Mouse (Mus musculus) embryonic facial prominence, embryonic 11.5 days (tissue): Measurements from ENCODE around the gene Gm29609. TPM values are rescaled to one million over a fixed set of nuclear protein-coding genes. Genes with fewer than 3 reads are reported as not detected.

Experiments used
- ATAC-seq: fragments of 200-750 bp; cut with Nextera tagmentation; replicated peaks from 2 replicates; pipeline ENCODE4 v1.8.0; 2017; ENCODE audit warnings: low read depth; ENCODE audit not compliant: insufficient number of reproducible peaks, low FRiP score, low TSS enrichment
- DNase-seq: peaks from one replicate; pipeline ENCODE4 v3.0.0-alpha.2; 2015; ENCODE audit warnings: low spot score
- H3K27ac ChIP-seq: fragments of 300-500 bp; sonication (generic); replicated peaks from 2 replicates; pipeline ENCODE4 v1.5.1; 2014; ENCODE audit warnings: mild to moderate bottlenecking, low read depth, low read length, control low read depth
- H3K27me3 ChIP-seq: fragments of 300-500 bp; sonication (generic); 2 replicates; pipeline ENCODE4 v1.6.1; 2014; ENCODE audit warnings: mild to moderate bottlenecking, low read length, moderate library complexity, mixed read lengths; ENCODE audit not compliant: control insufficient read depth, insufficient read depth
- H3K36me3 ChIP-seq: fragments of 300-500 bp; sonication (generic); replicated peaks from 2 replicates; pipeline ENCODE4 v1.6.1; 2014; ENCODE audit warnings: low read depth, mild to moderate bottlenecking, low read length, moderate library complexity, mixed read lengths; ENCODE audit not compliant: control insufficient read depth, insufficient read depth
- H3K4me1 ChIP-seq: fragments of 300-500 bp; sonication (generic); 2 replicates; pipeline ENCODE4 v1.6.1; 2014; ENCODE audit warnings: low read length, mixed read lengths; ENCODE audit not compliant: control insufficient read depth, insufficient read depth
- H3K4me2 ChIP-seq: fragments of 300-500 bp; sonication (generic); 2 replicates; pipeline ENCODE4 v1.6.1; 2014; ENCODE audit warnings: low read depth, mild to moderate bottlenecking, control low read depth, low read length, moderate library complexity
- H3K4me3 ChIP-seq: fragments of 300-500 bp; sonication (generic); 2 replicates; pipeline ENCODE4 v1.5.1; 2014; ENCODE audit warnings: low read depth, low read length, control low read depth
- H3K9ac ChIP-seq: fragments of 300-500 bp; sonication (generic); replicated peaks from 2 replicates; pipeline ENCODE4 v1.6.1; 2014; ENCODE audit warnings: mild to moderate bottlenecking, control low read depth, low read length
- H3K9me3 ChIP-seq: fragments of 300-500 bp; sonication (generic); replicated peaks from 2 replicates; pipeline ENCODE4 v1.6.1; 2016; ENCODE audit warnings: mild to moderate bottlenecking, low read length, inconsistent platforms, mixed read lengths; ENCODE audit not compliant: control insufficient read depth
- WGBS: fragments of 180-500 bp; shearing (Covaris S2); extraction: QIAGEN DNeasy Blood & Tissue Kit; methylation state at CpG from one replicate; pipeline ENCODE4 v1.1.7; 2014; 5-methylcytosine and 5-hydroxymethylcytosine counted together
- polyA plus RNA-seq: library from polyadenylated mRNA; unstranded; fragments of >200 nt; fragmentation: Nextera tagmentation; extraction: Ambion mirVana; gene quantifications from 2 replicates; pipeline ENCODE4 v1.2.1, GENCODE M21; 2014

The Gm29609 gene
- polyA plus RNA-seq, 1 experiment from 2014 or later, result 1.3 TPM

DNA sequence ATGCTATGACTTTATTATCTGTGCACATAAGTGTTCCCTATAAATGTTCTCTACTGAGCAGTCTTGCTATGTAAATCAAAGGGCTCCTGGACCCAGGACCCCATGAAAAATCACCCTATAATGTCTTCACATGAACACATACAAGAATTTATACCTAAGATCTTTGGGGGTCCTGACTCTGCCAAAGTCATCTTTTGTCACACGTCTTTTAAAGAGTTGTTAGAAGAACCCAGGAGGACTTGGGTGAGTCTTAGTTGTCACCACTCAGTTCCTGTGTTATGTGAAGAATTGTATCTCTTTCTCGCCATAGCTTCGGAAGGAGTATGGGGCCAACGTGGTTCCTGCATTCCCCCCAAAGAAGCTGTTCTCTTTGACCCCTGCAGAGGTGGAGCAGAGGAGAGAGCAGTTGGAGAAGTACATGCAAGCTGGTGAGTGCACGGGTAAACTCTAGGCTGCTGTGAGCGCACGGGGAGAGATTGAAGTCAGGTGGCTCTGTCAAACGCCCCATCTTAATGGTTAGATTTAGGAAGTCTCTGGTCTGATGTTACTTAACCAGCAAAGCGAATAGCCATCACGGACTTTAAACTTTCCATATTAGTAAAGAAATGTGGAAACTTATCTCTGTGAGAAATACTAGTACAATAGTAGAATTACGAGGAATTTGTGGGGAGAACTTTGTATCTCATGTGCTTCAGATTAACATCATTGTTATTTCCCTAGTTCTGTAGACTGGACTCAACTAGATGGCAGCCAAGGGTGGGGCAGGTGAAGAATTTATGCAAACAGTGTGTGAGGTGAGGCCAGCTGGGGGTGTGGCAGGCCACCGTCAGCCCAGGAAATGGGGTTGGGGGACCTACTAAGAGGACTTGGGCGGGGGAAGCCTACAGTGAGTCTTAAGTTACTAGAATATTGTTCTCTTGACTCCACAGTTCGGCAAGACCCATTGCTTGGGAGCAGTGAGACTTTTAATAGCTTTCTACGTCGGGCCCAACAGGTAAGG lies 15.1 kb upstream of the Gm29609 start:
- Histone ChIP-seq H3K36me3 (peaks cover 20% of the 10 kb centered on the region), H3K27ac (no peak overlapping the region), H3K9me3 (no peaks in the 10 kb centered on the region), H3K4me1 (0 out of 2 replicates have a peak, but pooled peaks cover 2% of the 10 kb centered on the region), H3K9ac (no peak overlapping the region), H3K4me3 (no peak overlapping the region), H3K27me3 (no peaks in the 10 kb centered on the region), H3K4me2 (no peak overlapping the region)
- ATAC-seq (no peak), DNase-seq (no peak)
- 91% methylated on average over 16 of the region's 16 CpGs for WGBS

- ATAC-seq, result peak; percentile 3; the same call in 1 of the 2 replicates
- peaks cover 18% of the 10 kb centered on the region for H3K36me3 ChIP-seq
- no peak overlapping the region; the same call in 1 of the 2 replicates for H3K27ac ChIP-seq
- peak overlapping the region; percentile 86 for H3K9ac ChIP-seq
- 0 out of 2 replicates have a peak, but pooled peaks cover 2% of the 10 kb centered on the region for H3K4me1 ChIP-seq
- peak; percentile 13 for DNase-seq
- H3K4me2 ChIP-seq, result peak overlapping the region; percentile 70
- 11% methylated on average over 25 of the region's 25 CpGs for WGBS
- H3K9me3 ChIP-seq, result no peaks in the 10 kb centered on the region
- peak overlapping the region; percentile 75 for H3K4me3 ChIP-seq
- H3K27me3 ChIP-seq, result no peaks in the 10 kb centered on the region
Observed at GRCm38 (mm10) chr5:31193631-31194281, 14.0 kb upstream of the Gm29609 start.

- ATAC-seq (peak; percentile 96), DNase-seq (peak; percentile 99)
- H3K9me3 ChIP-seq, result no peaks in the 10 kb centered on the region
- H3K36me3 ChIP-seq, result peaks cover 18% of the 10 kb centered on the region
- H3K4me1 ChIP-seq, result 0 out of 2 replicates have a peak, but pooled peaks cover 2% of the 10 kb centered on the region
- peak within 1 kb of the TSS; percentile 75 for H3K4me3 ChIP-seq
- H3K9ac ChIP-seq, result peak within 1 kb of the TSS; percentile 86
- H3K27me3 ChIP-seq, result no peaks in the 10 kb centered on the region
- H3K27ac ChIP-seq, result peak within 1 kb of the TSS; percentile 31
- peak within 1 kb of the TSS; percentile 70 for H3K4me2 ChIP-seq
- under 1% methylated on average over 48 of the region's 48 CpGs for whole genome bisulfite sequencing
Observed at GRCm38 (mm10) chr5:31192939-31193630, 13.4 kb upstream of the Gm29609 start, which contains the start of the genes Snx17 and Eif2b4. Gene Snx17, plus strand, starts transcription at chr5:31193227. Gene Eif2b4, minus strand, starts transcription at chr5:31193430.

DNA sequence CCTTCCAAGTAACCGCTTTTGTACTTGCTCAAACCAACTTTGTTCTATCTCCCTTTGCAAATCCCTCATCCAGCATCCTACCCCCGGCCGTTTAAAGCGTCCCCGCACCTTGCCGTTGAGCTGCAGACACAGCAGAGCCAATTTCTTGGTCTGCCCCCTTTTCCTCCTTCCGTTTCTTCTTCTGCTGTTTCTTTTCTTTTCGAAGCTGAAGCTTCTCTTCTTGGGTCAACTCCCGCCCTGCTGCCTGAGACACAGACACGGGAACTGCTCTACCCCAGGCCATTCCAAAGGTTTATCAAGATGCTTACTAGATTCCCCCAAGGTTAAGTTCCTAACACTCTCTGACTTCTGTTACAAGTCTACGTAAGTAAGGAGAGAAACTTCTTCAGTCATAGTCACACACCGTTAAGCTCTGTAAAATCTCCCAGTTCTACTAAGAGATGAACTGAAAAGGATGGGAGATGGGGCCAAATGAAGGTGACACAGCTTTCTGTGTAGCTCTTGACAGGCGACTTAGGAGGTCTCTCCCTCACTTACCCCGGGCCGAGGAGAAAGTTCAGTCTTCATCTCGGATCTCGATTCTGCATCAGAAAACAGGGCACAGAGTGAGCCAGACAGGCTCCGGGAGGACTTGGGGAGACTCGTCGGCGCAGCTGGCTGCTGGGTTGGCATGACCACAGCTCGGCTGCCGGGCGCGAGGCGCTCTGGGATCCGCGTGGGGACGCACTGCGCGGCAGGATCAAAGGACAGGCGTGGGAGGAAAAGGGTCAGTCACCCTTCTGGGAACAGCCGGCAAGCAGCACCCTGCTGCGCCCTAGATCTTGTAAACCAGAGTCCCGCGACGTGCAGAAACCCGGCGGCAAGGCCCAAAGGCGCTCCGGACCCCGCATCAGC lies 12.6 kb upstream of the Gm29609 start:
- Histone ChIP-seq H3K4me3 (peak overlapping the region; percentile 75), H3K4me1 (0 out of 2 replicates have a peak, but pooled peaks cover 2% of the 10 kb centered on the region), H3K27me3 (no peaks in the 10 kb centered on the region), H3K4me2 (peak overlapping the region; percentile 70), H3K36me3 (peaks cover 13% of the 10 kb centered on the region), H3K9ac (peak overlapping the region; percentile 80), H3K9me3 (no peaks in the 10 kb centered on the region), H3K27ac (peak overlapping the region; percentile 31)
- 14% methylated on average over 42 of the region's 42 CpGs for WGBS
- ATAC-seq (peak; percentile 51), DNase-seq (peak; percentile 62)

DNA sequence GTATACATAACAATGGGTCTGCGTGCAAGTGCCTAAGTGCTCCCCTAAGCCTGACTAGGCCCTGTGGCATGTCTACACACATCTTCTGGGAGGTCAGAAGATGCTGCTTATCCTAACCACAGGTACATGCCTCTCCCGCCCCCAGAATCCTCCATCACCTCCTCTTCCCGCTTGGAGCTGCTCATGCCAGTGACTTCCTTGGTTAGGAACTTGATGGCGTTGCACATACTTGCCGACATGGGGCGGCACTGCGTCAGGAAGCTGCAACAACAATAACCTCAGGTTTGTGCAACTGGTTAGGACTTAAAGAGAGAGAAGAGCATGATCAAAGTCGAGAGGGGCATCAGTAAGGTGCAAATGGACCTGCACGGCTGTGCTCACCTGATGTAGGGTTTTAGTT lies 10.5 kb upstream of the Gm29609 start:
- no peak for ATAC-seq
- peaks cover 4% of the 10 kb centered on the region for H3K36me3 ChIP-seq

DNA sequence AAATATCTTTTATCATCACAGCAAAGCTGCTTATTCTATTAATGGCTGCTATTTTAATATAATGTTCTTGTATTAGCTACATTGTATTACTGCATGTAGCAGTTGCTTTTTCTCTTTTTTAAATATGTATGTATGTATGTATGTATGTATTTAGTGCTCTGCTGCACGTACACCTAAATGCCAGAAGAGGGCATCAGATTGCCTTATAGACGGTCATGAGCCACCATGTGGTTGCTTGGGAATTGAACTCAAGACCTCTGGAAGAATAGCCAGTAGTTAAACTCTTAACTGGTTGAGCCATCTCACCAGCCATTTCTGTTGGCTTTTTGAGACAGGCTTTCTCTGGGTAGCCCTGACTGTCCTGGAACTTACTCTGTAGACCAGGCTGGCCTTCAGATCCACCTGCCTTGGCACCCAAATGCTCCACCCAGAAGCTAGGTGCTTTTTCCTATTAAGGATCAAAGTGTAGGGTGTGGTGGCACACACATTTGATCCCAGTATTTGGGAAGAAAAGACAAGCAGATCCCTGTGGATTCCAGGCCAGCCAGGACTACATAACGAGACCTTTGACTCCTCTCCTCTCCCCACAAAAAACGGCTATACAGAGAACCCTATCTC lies 8.6 kb upstream of the Gm29609 start:
- H3K9ac ChIP-seq, result no peak overlapping the region
- no peak overlapping the region for H3K4me2 ChIP-seq
- peak; percentile 33 for DNase-seq
- no peak overlapping the region for H3K27ac ChIP-seq
- peaks cover 4% of the 10 kb centered on the region for H3K36me3 ChIP-seq
- H3K27me3 ChIP-seq, result no peaks in the 10 kb centered on the region
- no peak for ATAC-seq
- no peaks in the 10 kb centered on the region for H3K9me3 ChIP-seq
- WGBS, result 74% methylated on average over 4 of the region's 4 CpGs
- 0 out of 2 replicates have a peak, but pooled peaks cover 2% of the 10 kb centered on the region for H3K4me1 ChIP-seq
- no peak overlapping the region for H3K4me3 ChIP-seq

More for the DNA sequence above, 10.5 kb upstream of the Gm29609 start:
- DNase-seq, result no peak
- H3K4me1 ChIP-seq, result 0 out of 2 replicates have a peak, but pooled peaks cover 2% of the 10 kb centered on the region
- no peaks in the 10 kb centered on the region for H3K27me3 ChIP-seq
- H3K4me2 ChIP-seq, result no peak overlapping the region
- no peaks in the 10 kb centered on the region for H3K9me3 ChIP-seq
- H3K4me3 ChIP-seq, result no peak overlapping the region
- no peak overlapping the region for H3K27ac ChIP-seq
- H3K9ac ChIP-seq, result no peak overlapping the region
- 92% methylated on average over 9 of the region's 9 CpGs for WGBS
